Mouse (Mus musculus) midbrain, postnatal 0 days (tissue): ENCODE results near the gene Tnnc2. TPM values are rescaled to one million over a fixed set of nuclear protein-coding genes. Genes with fewer than 3 reads are reported as not detected.

Experiments used
- ATAC-seq: fragments of 200-750 bp; cut with Nextera tagmentation; 2 replicates; pipeline ENCODE4 v1.8.0; 2017; ENCODE audit warnings: moderate number of reproducible peaks, mild to moderate bottlenecking, moderate TSS enrichment, moderate library complexity; ENCODE audit not compliant: low FRiP score
- DNase-seq: peaks from one replicate; pipeline ENCODE4 v3.0.0-alpha.2; 2015; ENCODE audit warnings: low spot score
- H3K27ac ChIP-seq: fragments of 300-500 bp; sonication (generic); 2 replicates; pipeline ENCODE4 v1.5.1; 2014; ENCODE audit warnings: low read depth, mild to moderate bottlenecking, low read length, mixed read lengths
- H3K27me3 ChIP-seq: fragments of 300-500 bp; sonication (generic); 2 replicates; pipeline ENCODE4 v1.6.1; 2014; ENCODE audit warnings: low read length, control low read depth, mixed read lengths; ENCODE audit not compliant: insufficient read depth
- H3K36me3 ChIP-seq: fragments of 300-500 bp; sonication (generic); 2 replicates; pipeline ENCODE4 v1.6.1; 2014; ENCODE audit warnings: low read length, control low read depth, mixed read lengths; ENCODE audit not compliant: insufficient read depth
- H3K4me1 ChIP-seq: fragments of 300-500 bp; sonication (generic); 2 replicates; pipeline ENCODE4 v1.6.1; 2014; ENCODE audit warnings: mild to moderate bottlenecking, control low read depth, antibody characterized with exemption, low read length, mixed read lengths; ENCODE audit not compliant: insufficient read depth
- H3K4me2 ChIP-seq: fragments of 300-500 bp; sonication (generic); 2 replicates; pipeline ENCODE4 v1.6.1; 2014; ENCODE audit warnings: low read depth, mild to moderate bottlenecking, low read length, mixed read lengths; ENCODE audit not compliant: poor library complexity, severe bottlenecking
- H3K4me3 ChIP-seq: fragments of 300-500 bp; sonication (generic); 2 replicates; pipeline ENCODE4 v1.5.1; 2014; ENCODE audit warnings: low read depth, mild to moderate bottlenecking, low read length, moderate library complexity
- H3K9ac ChIP-seq: fragments of 300-500 bp; sonication (generic); replicated peaks from 2 replicates; pipeline ENCODE4 v1.6.1; 2014; ENCODE audit warnings: mild to moderate bottlenecking, low read length, moderate library complexity, mixed read lengths; ENCODE audit not compliant: poor library complexity, severe bottlenecking
- H3K9me3 ChIP-seq: fragments of 300-500 bp; sonication (generic); 2 replicates; pipeline ENCODE4 v1.6.1; 2016; ENCODE audit warnings: low read length, control low read depth
- CTCF ChIP-seq: IDR thresholded peaks from 2 replicates; pipeline ENCODE4 v1.5.1; 2016; ENCODE audit warnings: antibody characterized with exemption, mild to moderate bottlenecking
- WGBS: fragments of 180-500 bp; shearing (Covaris S2); extraction: QIAGEN DNeasy Blood & Tissue Kit; methylation state at CpG from one replicate; pipeline ENCODE4 v1.1.7; 2014; 5-methylcytosine and 5-hydroxymethylcytosine counted together
- polyA plus RNA-seq: library from polyadenylated mRNA; unstranded; fragments of >200 nt; fragmentation: Nextera tagmentation; extraction: Ambion mirVana; gene quantifications from 2 replicates; pipeline ENCODE4 v1.2.1, GENCODE M21; 2015
- total RNA-seq: library from RNA; depleted of rRNA; stranded (reverse); fragments of >200 nt; gene quantifications from 2 replicates; pipeline ENCODE4 v1.2.3, GENCODE M21; 2014; rRNA removed

The Tnnc2 gene
- not detected in 2 replicates for total RNA-seq
- polyA plus RNA-seq = 0.31 and 0.62 TPM in 2 replicates

DNA sequence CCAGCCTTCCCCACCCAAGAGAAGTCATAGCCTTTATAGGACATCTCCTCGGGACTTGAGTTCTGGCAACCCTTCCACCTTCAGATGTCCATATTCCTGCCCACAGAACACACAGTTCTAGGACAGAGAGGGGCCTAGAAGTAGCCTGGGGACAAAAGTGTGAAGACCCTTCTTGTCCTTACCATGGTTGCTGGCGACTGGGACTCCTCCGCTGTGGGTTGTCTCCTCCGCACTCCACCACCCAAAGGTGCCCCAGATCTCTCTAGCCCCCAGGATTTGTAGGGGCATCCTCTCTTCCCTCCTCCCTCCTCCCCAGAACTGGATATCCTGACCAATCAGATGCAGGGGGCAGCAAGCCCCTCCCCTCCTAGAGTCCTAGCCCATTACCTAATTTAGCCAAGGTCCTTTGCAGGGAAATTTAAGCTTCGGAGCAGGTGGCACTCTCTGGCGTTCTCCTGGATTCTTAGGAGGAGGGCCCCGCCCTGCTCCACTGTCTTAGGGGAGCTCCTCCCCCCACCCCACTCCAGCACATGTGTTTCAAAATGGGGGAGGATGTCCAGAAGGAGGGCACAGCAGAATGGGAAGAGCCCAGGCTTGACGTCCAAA, at the start of gene Tnnc2:
Gene Tnnc2 (minus strand): TSS at position 487 of the 606 bp plus-strand sequence.
- Histone ChIP-seq H3K27ac (no peak within 1 kb of the TSS), H3K27me3 (no peaks in the 10 kb centered on the region), H3K4me2 (no peak within 1 kb of the TSS), H3K4me1 (no peaks in the 10 kb centered on the region), H3K36me3 (no peaks in the 10 kb centered on the region), H3K9me3 (no peaks in the 10 kb centered on the region), H3K9ac (no peak within 1 kb of the TSS), H3K4me3 (no peak within 1 kb of the TSS)
- no peak for ATAC-seq
- WGBS = 70% methylated on average over 8 of the region's 8 CpGs
- TF ChIP-seq CTCF = no peak
- DNase-seq = no peak

DNA sequence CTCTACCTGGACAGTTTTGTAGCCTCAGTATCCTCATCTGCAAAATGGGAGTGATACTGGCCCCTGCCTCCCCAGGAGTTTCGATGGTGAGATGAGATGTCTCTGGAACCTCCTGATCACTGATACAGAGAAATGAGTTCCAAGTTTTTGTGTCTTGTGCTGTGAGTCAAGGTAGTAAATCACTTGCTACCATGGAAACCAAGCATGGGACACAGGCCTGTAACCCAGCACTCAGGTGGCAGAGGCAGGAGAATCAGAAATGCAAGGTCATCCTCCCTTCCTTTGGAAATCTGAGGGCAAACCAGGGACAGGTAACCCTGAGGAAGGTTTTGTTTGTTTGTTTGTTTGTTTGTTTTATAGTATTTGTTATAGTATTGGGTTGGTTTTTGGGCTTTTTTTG, 49.3 kb upstream of the Tnnc2 start:
- 93% methylated on average over 1 of the region's 1 CpGs for WGBS
- no peak for ATAC-seq
- H3K27ac ChIP-seq = no peak overlapping the region
- H3K9me3 ChIP-seq = no peaks in the 10 kb centered on the region
- no peak overlapping the region for H3K4me3 ChIP-seq
- peaks cover 21% of the 10 kb centered on the region for H3K36me3 ChIP-seq
- H3K4me2 ChIP-seq = no peak overlapping the region
- no peak for DNase-seq
- no peak overlapping the region for H3K9ac ChIP-seq
- H3K27me3 ChIP-seq = no peaks in the 10 kb centered on the region
- TF ChIP-seq CTCF = no peak
- H3K4me1 ChIP-seq = peaks cover 3% of the 10 kb centered on the region; the same call in 1 of the 2 replicates

DNA sequence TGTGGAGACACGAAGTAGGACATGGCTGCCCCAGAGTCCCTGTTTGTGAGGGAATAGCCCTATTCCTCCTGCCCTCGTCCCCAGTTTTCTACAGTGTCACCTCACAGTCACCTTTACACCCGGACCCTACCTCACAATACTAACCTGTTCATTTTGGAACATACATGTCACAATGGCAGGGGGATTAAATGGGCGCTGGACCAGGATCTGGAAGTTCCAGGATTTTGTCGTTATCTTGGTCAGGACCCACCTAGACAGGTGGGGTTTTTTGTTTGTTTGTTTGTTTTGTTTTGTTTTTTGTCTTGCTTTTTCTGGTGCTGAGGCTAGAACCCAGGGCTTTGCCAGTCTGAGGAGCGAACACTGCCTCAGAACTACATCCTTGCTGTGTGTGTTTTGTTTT, 48.7 kb upstream of the Tnnc2 start, which contains the start of gene Spata25:
Gene Spata25 (minus strand): TSS at position 101 of the 400 bp plus-strand sequence.
- no peak within 1 kb of the TSS for H3K4me3 ChIP-seq
- no peaks in the 10 kb centered on the region for H3K9me3 ChIP-seq
- no peaks in the 10 kb centered on the region for H3K27me3 ChIP-seq
- H3K9ac ChIP-seq = no peak within 1 kb of the TSS
- no peak for TF ChIP-seq CTCF
- no peak within 1 kb of the TSS for H3K4me2 ChIP-seq
- DNase-seq = no peak
- 87% methylated on average over 6 of the region's 6 CpGs for WGBS
- peaks cover 8% of the 10 kb centered on the region; the same call in 1 of the 2 replicates for H3K4me1 ChIP-seq
- H3K36me3 ChIP-seq = peaks cover 21% of the 10 kb centered on the region
- no peak for ATAC-seq
- no peak within 1 kb of the TSS for H3K27ac ChIP-seq

DNA sequence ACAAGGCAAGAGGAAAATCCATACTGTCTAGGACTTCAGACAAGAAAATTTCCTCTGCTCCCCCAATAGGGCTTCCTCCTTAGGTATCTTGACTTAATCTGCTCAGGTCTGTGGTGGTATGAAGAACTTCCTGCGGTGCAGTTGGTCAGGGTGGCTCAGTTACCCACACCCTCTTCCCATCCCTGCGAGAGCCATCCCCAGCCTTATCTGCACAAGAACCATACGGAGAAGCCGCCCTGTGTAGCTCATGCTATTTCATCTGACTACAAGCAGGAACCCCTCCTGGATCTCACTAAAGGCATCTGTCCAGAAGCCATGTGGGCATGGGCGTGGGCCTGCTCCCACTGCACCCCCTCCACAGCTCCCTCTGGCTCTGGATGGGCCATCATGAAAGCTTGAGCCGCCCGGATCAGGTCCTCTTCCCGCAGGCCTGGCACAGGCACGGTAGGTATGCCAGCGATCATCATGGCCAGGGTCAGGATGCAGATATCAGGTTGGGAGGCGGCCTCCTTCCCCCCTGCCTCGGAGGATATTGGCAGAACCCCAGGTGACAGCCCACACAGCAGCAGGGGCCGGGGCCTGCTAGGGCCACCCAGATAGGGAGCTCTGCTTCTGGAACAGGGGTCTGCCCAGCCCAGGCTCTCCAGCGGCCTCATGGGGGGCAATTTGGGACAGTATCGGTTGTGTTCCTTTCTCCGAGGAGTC, 47.5 kb upstream of the Tnnc2 start:
- no peaks in the 10 kb centered on the region for H3K27me3 ChIP-seq
- no peak overlapping the region for H3K9ac ChIP-seq
- no peak overlapping the region for H3K4me2 ChIP-seq
- no peak for TF ChIP-seq CTCF
- no peaks in the 10 kb centered on the region for H3K9me3 ChIP-seq
- no peak for DNase-seq
- WGBS = 92% methylated on average over 16 of the region's 16 CpGs
- H3K4me1 ChIP-seq = peaks cover 5% of the 10 kb centered on the region; the same call in 1 of the 2 replicates
- no peak overlapping the region for H3K4me3 ChIP-seq
- no peak overlapping the region for H3K27ac ChIP-seq
- peaks cover 21% of the 10 kb centered on the region for H3K36me3 ChIP-seq
- ATAC-seq = no peak

DNA sequence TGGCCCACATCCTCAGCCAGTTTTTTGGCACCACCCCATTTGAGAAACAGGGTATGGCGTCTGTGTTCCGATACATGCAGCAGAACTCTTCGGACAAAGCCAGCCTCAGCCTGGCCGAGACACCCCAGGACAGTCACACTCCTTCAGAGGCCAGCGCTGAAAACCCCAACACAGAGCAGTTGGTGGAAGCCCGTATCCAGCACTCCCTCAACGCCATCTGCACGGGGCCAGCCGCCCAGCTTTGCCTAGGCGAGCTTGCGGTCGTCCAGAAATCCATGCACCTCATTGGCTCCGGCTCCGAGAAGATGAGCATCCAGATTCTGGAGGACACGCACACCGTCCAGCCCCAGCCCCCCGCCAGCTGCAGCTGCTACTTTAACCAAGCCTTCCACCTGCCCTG, 45.8 kb upstream of the Tnnc2 start:
- peaks cover 5% of the 10 kb centered on the region; the same call in 1 of the 2 replicates for H3K4me1 ChIP-seq
- no peak overlapping the region for H3K27ac ChIP-seq
- H3K4me2 ChIP-seq = no peak overlapping the region
- H3K9ac ChIP-seq = no peak overlapping the region
- ATAC-seq = no peak
- no peaks in the 10 kb centered on the region for H3K27me3 ChIP-seq
- H3K4me3 ChIP-seq = no peak overlapping the region
- 98% methylated on average over 17 of the region's 17 CpGs for WGBS
- no peaks in the 10 kb centered on the region for H3K9me3 ChIP-seq
- peaks cover 30% of the 10 kb centered on the region for H3K36me3 ChIP-seq
- DNase-seq = no peak
- no peak for TF ChIP-seq CTCF

DNA sequence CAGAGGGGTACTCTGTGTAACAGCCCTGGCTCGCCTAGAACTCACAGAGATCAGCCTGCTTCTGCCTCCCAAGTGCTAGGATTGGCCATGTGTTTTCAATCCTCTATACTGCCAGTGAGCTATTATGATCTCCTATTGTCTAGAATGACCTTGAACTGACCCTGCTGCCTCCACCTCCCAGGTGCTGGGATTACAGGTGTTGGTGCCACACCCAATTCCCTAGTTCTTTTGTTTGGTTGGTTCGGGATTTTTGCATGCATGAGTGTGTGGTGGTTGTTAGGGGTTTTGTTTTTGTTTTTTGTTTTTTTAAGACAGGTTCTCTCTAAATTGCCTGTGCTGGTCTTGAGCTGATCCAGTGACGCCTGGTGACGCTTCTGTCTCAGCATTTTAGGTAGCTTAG, 44.2 kb upstream of the Tnnc2 start:
- DNase-seq = no peak
- no peak overlapping the region for H3K27ac ChIP-seq
- H3K9ac ChIP-seq = no peak overlapping the region
- peaks cover 36% of the 10 kb centered on the region for H3K36me3 ChIP-seq
- ATAC-seq = no peak
- no peak for TF ChIP-seq CTCF
- peak overlapping the region; percentile 58 for H3K4me2 ChIP-seq
- no peak overlapping the region for H3K4me3 ChIP-seq
- peaks cover 5% of the 10 kb centered on the region; the same call in 1 of the 2 replicates for H3K4me1 ChIP-seq
- no peaks in the 10 kb centered on the region for H3K9me3 ChIP-seq
- H3K27me3 ChIP-seq = no peaks in the 10 kb centered on the region
- 86% methylated on average over 4 of the region's 4 CpGs for WGBS
